Mouse (Mus musculus) bone marrow, adult 2 months (tissue): Measurements from ENCODE around the gene Kif14.

ENCODE experiments used
- CTCF ChIP-seq: fragments of 200-500 bp; IDR thresholded peaks from 2 replicates; pipeline ENCODE4 v1.5.1; 2011; ENCODE audit warnings: low read length, control low read depth; ENCODE audit not compliant: control insufficient read depth, insufficient read depth
- POLR2A ChIP-seq: fragments of 200-500 bp; IDR thresholded peaks from 2 replicates; pipeline ENCODE4 v1.6.1; 2011; ENCODE audit warnings: low read depth, mild to moderate bottlenecking, control low read depth, low read length, borderline replicate concordance; ENCODE audit not compliant: control insufficient read depth

DNA sequence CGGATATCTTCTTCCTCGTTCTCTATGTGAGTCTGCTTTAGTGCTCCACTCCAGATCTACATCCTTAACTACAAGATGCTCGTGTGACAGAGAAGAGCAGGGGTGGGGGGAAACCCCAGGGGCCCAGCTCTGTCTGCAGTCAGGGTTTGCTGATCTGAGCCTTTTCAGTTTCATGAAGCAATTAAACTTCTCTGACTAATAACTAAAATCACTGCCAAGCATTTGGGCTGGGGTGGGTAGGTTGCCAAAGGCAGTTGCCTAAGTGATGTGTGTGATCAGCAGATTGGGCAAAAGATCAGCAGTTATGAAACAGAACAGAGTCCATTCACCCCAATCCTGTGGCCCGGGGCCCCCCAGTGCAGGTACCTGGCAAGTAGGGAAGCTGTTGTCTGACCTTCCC lies 72.1 kb downstream of the Kif14 start:
- no peak for TF ChIP-seq POLR2A
- no peak for TF ChIP-seq CTCF
